Mouse (Mus musculus) olfactory bulb, adult 2 months (tissue): ENCODE measurements around the gene Rgma.

ENCODE experiments used
- CTCF ChIP-seq: fragments of 200-500 bp; IDR thresholded peaks from 2 replicates; pipeline ENCODE4 v1.5.1; 2012; ENCODE audit warnings: low read depth, mild to moderate bottlenecking, low read length, moderate library complexity; ENCODE audit not compliant: insufficient read depth
- POLR2A ChIP-seq: fragments of 200-500 bp; IDR thresholded peaks from 2 replicates; pipeline ENCODE4 v1.6.1; 2012; ENCODE audit warnings: mild to moderate bottlenecking, low read depth, low read length, moderate library complexity; ENCODE audit not compliant: insufficient read depth

GRCm38 (mm10) chr7:73365511-73365910 is 9.8 kb upstream of the Rgma start:
- TF ChIP-seq POLR2A = no peak
- TF ChIP-seq CTCF = no peak
